Mouse (Mus musculus) embryonic fibroblast, embryonic 13.5 days (primary cell): ENCODE measurements around the gene Cops9. TPM values are rescaled to one million over a fixed set of nuclear protein-coding genes. Genes with fewer than 3 reads are reported as not detected.

ENCODE experiments used
- H3K27ac ChIP-seq: 2 replicates; pipeline ENCODE4 v1.5.1; 2012; ENCODE audit warnings: low read length, control low read depth, inconsistent platforms; ENCODE audit not compliant: insufficient read depth
- H3K4me1 ChIP-seq: 2 replicates; pipeline ENCODE4 v1.6.1; 2011; ENCODE audit warnings: low read length; ENCODE audit not compliant: control insufficient read depth, insufficient read depth
- H3K4me3 ChIP-seq: 2 replicates; pipeline ENCODE4 v1.5.1; 2011; ENCODE audit warnings: mild to moderate bottlenecking, control low read depth, low read length; ENCODE audit not compliant: insufficient read depth
- CTCF ChIP-seq: IDR thresholded peaks from 2 replicates; pipeline ENCODE4 v1.5.1; 2011; ENCODE audit warnings: mild to moderate bottlenecking, control low read depth, low read length, moderate library complexity, borderline replicate concordance; ENCODE audit not compliant: insufficient read depth
- POLR2A ChIP-seq: IDR thresholded peaks from 2 replicates; pipeline ENCODE4 v1.6.1; 2011; ENCODE audit warnings: low read depth, mild to moderate bottlenecking, control low read depth, low read length, moderate library complexity
- polyA plus RNA-seq: library from polyadenylated mRNA; stranded (reverse); fragments of >200 nt; gene quantifications from 2 replicates; pipeline ENCODE4 v1.2.4, GENCODE M21; 2011; ENCODE audit warnings: low read depth; ENCODE audit not compliant: missing spikeins, insufficient read length

Cops9 gene
- polyA plus RNA-seq, 1 experiment, result 188 TPM

DNA sequence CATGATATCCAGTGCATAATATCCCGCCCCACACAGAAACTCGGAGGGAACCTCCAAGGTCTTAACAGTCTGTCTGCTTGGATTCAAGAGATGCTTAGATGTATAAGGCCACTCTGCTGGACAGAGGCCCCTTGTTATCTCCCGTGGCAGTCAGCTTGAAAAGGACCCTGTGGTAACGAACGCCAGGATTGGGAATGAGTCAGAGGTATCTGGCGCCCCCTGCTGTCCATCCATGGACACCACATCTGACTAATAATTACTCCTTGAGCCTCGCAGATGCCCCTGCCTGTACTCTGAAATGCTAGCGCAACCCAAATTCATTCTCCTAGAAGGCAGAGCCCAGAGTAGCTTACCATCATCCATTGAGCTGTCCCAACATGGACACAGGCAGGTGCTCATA lies 6.0 kb upstream of the Cops9 start:
- Histone ChIP-seq H3K27ac (no peak overlapping the region), H3K4me1 (no peaks in the 10 kb centered on the region), H3K4me3 (no peak overlapping the region)
- no peak for TF ChIP-seq POLR2A
- peak; percentile 71; the same call in 1 of the 2 replicates for TF ChIP-seq CTCF

DNA sequence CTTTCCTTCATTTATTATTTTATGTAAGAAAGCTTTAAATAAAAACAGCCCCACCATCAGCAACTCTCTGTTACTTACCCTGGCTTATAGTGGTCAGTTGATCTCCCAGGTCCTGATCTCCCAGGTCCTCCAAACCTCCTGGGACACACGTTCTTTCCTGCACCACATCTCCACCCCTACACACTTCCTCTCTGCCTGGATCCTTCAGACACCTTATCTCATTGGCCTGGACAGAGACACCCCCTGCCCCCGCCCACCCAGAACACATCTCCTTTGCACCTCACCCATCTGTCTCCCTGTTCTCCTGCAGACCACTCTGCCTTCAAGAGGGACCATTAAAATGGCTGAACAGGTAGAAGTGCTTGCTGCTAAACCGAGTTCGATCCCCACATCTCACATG lies 5.2 kb upstream of the Cops9 start:
- TF ChIP-seq CTCF (no peak), POLR2A (no peak)
- H3K4me3 ChIP-seq, result no peak overlapping the region
- no peaks in the 10 kb centered on the region for H3K4me1 ChIP-seq
- no peak overlapping the region for H3K27ac ChIP-seq

DNA sequence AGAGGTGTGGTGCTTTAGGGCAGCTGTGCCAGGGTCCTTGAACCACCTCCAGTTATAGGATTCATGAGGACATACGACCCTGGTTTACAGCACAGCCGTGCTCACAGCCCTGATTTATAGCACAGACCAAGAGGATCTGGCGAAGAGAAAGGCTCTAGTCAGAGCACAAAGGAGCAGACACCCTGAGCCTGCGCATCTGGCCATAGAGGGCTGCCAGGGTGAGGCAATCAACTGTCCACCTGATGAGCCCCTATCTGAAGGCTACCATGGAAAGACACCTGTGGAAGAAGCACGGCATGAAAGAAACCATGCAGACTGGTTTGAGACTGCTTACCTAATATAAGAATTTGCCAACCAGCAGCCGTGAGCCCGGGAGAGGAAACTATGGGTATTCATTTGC lies 4.8 kb upstream of the Cops9 start:
- no peaks in the 10 kb centered on the region for H3K4me1 ChIP-seq
- TF ChIP-seq CTCF, result no peak
- no peak for TF ChIP-seq POLR2A
- no peak overlapping the region for H3K4me3 ChIP-seq
- no peak overlapping the region for H3K27ac ChIP-seq

DNA sequence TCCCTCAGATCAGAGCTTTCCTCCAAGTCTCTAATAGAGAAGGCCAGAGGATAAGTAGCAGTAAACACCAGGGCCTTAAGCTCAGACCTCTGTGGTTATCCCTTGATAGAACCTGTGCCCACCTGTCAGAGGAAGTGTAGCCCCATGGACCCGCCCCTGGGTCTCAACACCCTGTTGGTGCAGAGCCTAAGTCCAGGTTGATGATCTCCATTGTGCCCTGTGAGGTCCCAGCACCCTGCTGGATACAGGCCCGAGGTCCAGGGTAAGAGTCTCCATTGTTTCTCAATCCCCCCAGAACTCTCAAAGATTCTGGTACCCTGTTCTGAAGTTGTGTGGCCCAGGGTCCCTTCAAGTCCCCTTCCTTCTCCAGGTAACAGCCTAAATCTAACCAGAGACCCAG lies 4.3 kb upstream of the Cops9 start:
- no peaks in the 10 kb centered on the region for H3K4me1 ChIP-seq
- TF ChIP-seq CTCF, result no peak
- TF ChIP-seq POLR2A, result no peak
- H3K4me3 ChIP-seq, result no peak overlapping the region
- no peak overlapping the region for H3K27ac ChIP-seq

DNA sequence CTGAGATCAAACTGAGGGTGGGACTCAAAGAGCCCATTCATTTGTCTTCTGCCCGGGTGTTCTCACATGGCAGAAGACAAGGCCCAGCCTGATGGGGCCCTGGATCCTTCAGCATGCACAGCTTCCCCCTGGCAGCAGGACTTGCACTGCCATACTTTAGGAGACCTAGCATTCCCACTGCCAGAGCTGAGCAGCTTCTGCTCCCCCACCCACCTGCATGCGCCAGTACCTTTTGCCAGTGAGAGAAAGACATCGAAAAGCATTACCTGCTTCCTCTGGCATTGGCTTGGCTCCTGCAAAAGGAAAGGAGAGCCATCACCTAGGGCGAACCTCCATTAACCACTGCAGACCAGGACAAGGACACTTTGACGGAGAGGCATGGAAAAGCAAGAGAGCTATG lies 3.1 kb upstream of the Cops9 start:
- H3K4me3 ChIP-seq, result no peak overlapping the region
- no peak for TF ChIP-seq CTCF
- no peak for TF ChIP-seq POLR2A
- no peak overlapping the region for H3K27ac ChIP-seq
- H3K4me1 ChIP-seq, result no peaks in the 10 kb centered on the region

DNA sequence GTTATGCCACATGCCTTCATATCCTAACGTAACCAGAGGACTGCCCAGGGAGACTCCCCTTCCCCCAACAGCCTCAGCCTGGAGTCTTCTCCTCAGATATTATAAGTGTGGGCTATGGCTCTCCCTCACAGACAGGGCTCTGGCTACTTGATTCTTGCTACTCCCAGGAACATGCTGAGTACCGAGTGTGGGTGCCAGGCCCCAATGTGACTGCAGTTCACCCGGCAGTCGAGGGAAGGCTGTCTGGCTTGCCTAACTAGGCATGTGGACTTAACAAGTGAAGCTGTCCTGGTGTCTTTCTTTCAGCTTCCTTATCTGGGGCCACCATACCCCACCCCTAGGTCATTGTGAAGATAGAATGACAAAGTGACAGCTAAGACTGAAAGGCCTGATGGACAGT lies 1.9 kb upstream of the Cops9 start:
- H3K27ac ChIP-seq, result no peak overlapping the region
- H3K4me3 ChIP-seq, result no peak overlapping the region
- no peak for TF ChIP-seq POLR2A
- no peak for TF ChIP-seq CTCF
- H3K4me1 ChIP-seq, result no peaks in the 10 kb centered on the region

DNA sequence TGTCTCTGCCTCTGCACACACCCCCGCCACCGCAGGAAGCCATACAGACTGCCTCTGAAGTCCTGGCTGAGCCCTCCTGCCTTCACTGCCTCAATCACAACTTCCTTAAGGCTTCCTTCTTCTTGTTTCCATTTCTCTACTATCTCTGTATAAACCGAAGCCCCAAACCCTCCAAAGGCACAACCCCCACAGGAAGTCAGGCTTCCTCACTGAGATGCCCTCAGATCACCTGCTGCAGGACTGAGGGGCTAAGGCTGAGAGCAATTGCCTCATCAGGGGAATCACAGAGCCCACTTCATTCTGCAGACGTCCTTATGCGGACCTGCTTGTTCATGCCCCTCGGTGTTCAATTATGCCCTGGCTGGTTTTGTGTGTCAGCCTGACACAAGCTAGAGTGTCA lies 1.4 kb downstream of the Cops9 start:
- H3K27ac ChIP-seq, result no peak overlapping the region
- TF ChIP-seq POLR2A (no peak), CTCF (no peak)
- no peak overlapping the region for H3K4me3 ChIP-seq
- no peaks in the 10 kb centered on the region for H3K4me1 ChIP-seq

DNA sequence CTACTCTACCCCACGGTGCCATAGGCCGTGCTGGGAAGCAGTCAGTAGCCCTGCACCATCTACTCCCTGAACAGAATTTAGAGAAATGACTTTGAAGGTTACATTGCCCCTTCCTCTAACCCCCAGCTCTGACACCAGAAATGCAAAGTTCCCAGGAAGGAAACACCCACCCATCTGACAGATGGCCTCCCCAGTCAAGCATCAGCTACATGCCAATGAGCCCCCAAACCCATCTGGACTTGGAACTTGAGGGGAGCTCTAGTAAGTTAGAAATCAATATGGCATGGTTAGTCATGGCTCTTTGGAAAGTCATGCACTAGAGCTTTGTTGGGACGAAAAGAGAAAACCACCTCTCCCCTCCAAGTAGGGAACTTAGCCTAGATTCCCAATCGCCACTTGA lies 3.0 kb downstream of the Cops9 start:
- Histone ChIP-seq H3K4me3 (no peak overlapping the region), H3K27ac (no peak overlapping the region), H3K4me1 (no peaks in the 10 kb centered on the region)
- TF ChIP-seq POLR2A (no peak), CTCF (no peak)

DNA sequence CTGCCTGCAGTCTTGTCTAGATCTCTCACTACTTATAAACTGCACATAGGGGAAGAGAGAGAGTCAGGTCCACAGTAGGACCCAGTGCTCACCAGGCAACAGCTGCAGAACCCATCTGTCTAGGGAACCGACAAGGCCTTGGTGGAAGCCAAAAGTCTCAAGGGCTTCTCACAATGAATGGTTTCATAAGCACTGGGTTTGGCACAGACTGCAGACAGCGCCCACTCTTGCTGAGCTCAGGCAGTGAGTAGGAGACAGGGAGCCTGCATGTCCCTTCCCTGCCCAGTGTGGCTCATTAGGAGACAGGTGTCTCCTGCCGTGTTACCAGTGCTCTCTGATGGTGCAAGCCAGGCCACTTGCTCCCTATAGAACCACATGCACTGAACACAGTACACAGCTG lies 3.6 kb downstream of the Cops9 start:
- TF ChIP-seq CTCF (no peak), POLR2A (no peak)

DNA sequence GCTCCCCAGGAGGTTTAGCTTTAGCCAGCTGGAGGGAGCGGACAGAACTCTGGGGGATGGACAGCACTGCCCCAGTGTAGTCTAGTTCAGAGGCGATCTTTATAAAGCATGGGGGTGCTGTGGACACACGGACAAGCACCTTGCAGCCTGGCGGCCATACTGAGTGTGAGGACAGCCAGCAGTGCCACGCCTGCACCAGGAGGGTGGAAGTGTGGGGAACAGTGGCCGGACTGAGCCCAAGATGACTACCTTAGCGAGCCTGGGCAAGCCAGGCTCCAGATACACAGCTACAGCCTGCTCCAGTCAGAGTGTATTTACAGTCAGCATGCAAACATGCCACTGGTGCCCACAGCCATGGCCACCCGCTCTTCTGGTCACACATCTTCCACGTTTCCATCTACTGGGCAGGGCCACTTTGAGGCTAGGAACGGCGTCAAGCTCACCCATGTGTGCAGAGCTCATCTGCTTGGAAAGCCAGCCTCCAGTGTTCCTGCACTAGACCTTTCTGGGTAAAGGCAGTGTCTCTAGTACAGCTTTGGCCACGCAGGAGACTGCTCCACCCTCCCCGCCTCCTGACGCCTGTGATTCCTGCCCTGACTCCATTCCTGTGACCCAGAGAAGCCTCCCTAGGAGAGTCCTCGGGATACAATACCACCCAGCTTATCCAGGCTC lies 4.1 kb downstream of the Cops9 start:
- Histone ChIP-seq H3K27ac (no peak overlapping the region), H3K4me3 (no peak overlapping the region), H3K4me1 (no peaks in the 10 kb centered on the region)
- TF ChIP-seq POLR2A (no peak), CTCF (no peak)

More for the DNA sequence above, 3.6 kb downstream of the Cops9 start:
- Histone ChIP-seq H3K27ac (no peak overlapping the region), H3K4me1 (no peaks in the 10 kb centered on the region), H3K4me3 (no peak overlapping the region)

DNA sequence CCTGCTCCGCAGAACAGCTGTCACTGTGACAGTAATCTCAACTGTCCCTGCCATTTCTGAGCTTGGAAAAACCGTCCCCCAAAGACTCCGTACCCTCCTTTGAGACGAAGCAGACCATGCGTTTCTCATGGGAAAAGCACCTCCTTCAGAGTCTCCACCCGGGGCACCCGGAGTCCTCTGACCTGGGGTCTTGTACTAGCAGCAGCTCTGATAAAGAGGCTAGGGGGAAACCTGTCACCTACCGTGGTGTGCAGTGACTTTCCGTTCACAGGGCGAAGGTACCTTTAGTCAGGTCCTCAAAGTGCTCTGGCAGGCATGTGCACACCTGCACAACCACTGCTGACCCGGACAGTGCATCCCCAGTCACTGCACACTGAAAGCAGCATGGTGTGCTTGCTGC lies 5.1 kb downstream of the Cops9 start:
- no peak for TF ChIP-seq POLR2A
- TF ChIP-seq CTCF, result no peak
- Histone ChIP-seq H3K27ac (no peak overlapping the region), H3K4me1 (no peaks in the 10 kb centered on the region), H3K4me3 (no peak overlapping the region)
